Mouse (Mus musculus): ENCODE measurements around the gene Slc4a5.

Slc4a5 gene

GRCm38 (mm10) chr6:83219814-83220213 is at the start of gene Slc4a5:
TSS of gene Slc4a5 (plus strand) at chr6:83219828.
- no peak for DNase-seq

- no peak for DNase-seq
Observed at GRCm38 (mm10) chr6:83169872-83170271, 49.8 kb upstream of the Slc4a5 start.

- no peak for DNase-seq
Observed at GRCm38 (mm10) chr6:83171063-83171462, 48.6 kb upstream of the Slc4a5 start.

GRCm38 (mm10) chr6:83172240-83172920 is 47.2 kb upstream of the Slc4a5 start:
- DNase-seq, result peak; percentile 57

GRCm38 (mm10) chr6:83175996-83176395 is 43.6 kb upstream of the Slc4a5 start:
- no peak for DNase-seq

GRCm38 (mm10) chr6:83179390-83180117 is 40.1 kb upstream of the Slc4a5 start:
- peak; percentile 76 for DNase-seq

GRCm38 (mm10) chr6:83180605-83181004 is 39.0 kb upstream of the Slc4a5 start:
- no peak for DNase-seq

- no peak for DNase-seq
Observed at GRCm38 (mm10) chr6:83184858-83185435, 34.7 kb upstream of the Slc4a5 start.

GRCm38 (mm10) chr6:83185895-83186861 is 33.5 kb upstream of the Slc4a5 start:
- peak; percentile 96 for DNase-seq

GRCm38 (mm10) chr6:83186946-83187345 is 32.7 kb upstream of the Slc4a5 start:
- DNase-seq, result no peak

- DNase-seq, result peak; percentile 2
Observed at GRCm38 (mm10) chr6:83193571-83193970, 26.1 kb upstream of the Slc4a5 start.

GRCm38 (mm10) chr6:83197345-83198004 is 22.2 kb upstream of the Slc4a5 start:
- DNase-seq, result peak; percentile 87

- DNase-seq, result no peak
Observed at GRCm38 (mm10) chr6:83203320-83203719, 16.3 kb upstream of the Slc4a5 start.

GRCm38 (mm10) chr6:83205851-83206250 is 13.8 kb upstream of the Slc4a5 start:
- DNase-seq, result no peak

GRCm38 (mm10) chr6:83206321-83206720 is 13.3 kb upstream of the Slc4a5 start:
- no peak for DNase-seq

GRCm38 (mm10) chr6:83207361-83208049 is 12.1 kb upstream of the Slc4a5 start:
- no peak for DNase-seq

GRCm38 (mm10) chr6:83208050-83208400 is 11.6 kb upstream of the Slc4a5 start:
- DNase-seq, result no peak

- DNase-seq, result no peak
Observed at GRCm38 (mm10) chr6:83210495-83210894, 9.1 kb upstream of the Slc4a5 start.

- DNase-seq, result no peak
Observed at GRCm38 (mm10) chr6:83211526-83211925, 8.1 kb upstream of the Slc4a5 start.

GRCm38 (mm10) chr6:83215002-83215666 is 4.5 kb upstream of the Slc4a5 start:
- peak; percentile 66 for DNase-seq

GRCm38 (mm10) chr6:83231486-83231885 is 11.9 kb downstream of the Slc4a5 start:
- no peak for DNase-seq
